Mouse (Mus musculus) intestine, embryonic 15.5 days (tissue): Measurements from ENCODE around the gene Cfap44. TPM values are rescaled to one million over a fixed set of nuclear protein-coding genes. Genes with fewer than 3 reads are reported as not detected.

Experiments
- ATAC-seq: fragments of 200-750 bp; cut with Nextera tagmentation; 2 replicates; pipeline ENCODE4 v1.8.0; 2017; ENCODE audit warnings: moderate TSS enrichment, moderate library complexity
- H3K27ac ChIP-seq: fragments of 300-500 bp; sonication (generic); 2 replicates; pipeline ENCODE4 v1.5.1; 2015; ENCODE audit warnings: mild to moderate bottlenecking, inconsistent platforms
- H3K27me3 ChIP-seq: fragments of 300-500 bp; sonication (generic); replicated peaks from 2 replicates; pipeline ENCODE4 v1.6.1; 2015; ENCODE audit warnings: inconsistent platforms
- H3K36me3 ChIP-seq: fragments of 300-500 bp; sonication (generic); 2 replicates; pipeline ENCODE4 v1.6.1; 2015; ENCODE audit warnings: inconsistent platforms
- H3K4me1 ChIP-seq: fragments of 300-500 bp; sonication (generic); replicated peaks from 2 replicates; pipeline ENCODE4 v1.6.1; 2015; ENCODE audit warnings: inconsistent platforms
- H3K4me2 ChIP-seq: fragments of 300-500 bp; sonication (generic); replicated peaks from 2 replicates; pipeline ENCODE4 v1.6.1; 2015; ENCODE audit warnings: mild to moderate bottlenecking, inconsistent platforms
- H3K4me3 ChIP-seq: fragments of 300-500 bp; sonication (generic); replicated peaks from 2 replicates; pipeline ENCODE4 v1.5.1; 2015; ENCODE audit warnings: inconsistent platforms
- H3K9ac ChIP-seq: fragments of 300-500 bp; sonication (generic); 2 replicates; pipeline ENCODE4 v1.6.1; 2015; ENCODE audit warnings: inconsistent platforms
- H3K9me3 ChIP-seq: fragments of 300-500 bp; sonication (generic); 2 replicates; pipeline ENCODE4 v1.6.1; 2016; ENCODE audit warnings: inconsistent platforms
- WGBS: fragments of 180-500 bp; shearing (Covaris S2); methylation state at CpG from one replicate; pipeline ENCODE4 v1.1.7; 2015; 5-methylcytosine and 5-hydroxymethylcytosine counted together
- polyA plus RNA-seq: library from polyadenylated mRNA; unstranded; fragments of >200 nt; fragmentation: Nextera tagmentation; extraction: Ambion mirVana; gene quantifications from 2 replicates; pipeline ENCODE4 v1.2.1, GENCODE M21; 2015

Cfap44 gene
- polyA plus RNA-seq, 1 experiment from 2014 or later = 0.14 TPM

GRCm38 (mm10) chr16:44502895-44503575 lies 108.4 kb downstream of the Cfap44 start:
- no peak for ATAC-seq
- Histone ChIP-seq H3K4me2 (no peak overlapping the region), H3K4me1 (0 out of 2 replicates have a peak, but pooled peaks cover 2% of the 10 kb centered on the region), H3K4me3 (no peak overlapping the region), H3K27me3 (no peaks in the 10 kb centered on the region), H3K9me3 (no peaks in the 10 kb centered on the region), H3K27ac (no peak overlapping the region), H3K9ac (no peak overlapping the region), H3K36me3 (peaks cover 20% of the 10 kb centered on the region)
- WGBS = 65% methylated on average over 8 of the region's 8 CpGs

GRCm38 (mm10) chr16:44505243-44505642 lies 110.6 kb downstream of the Cfap44 start:
- 93% methylated on average over 1 of the region's 1 CpGs for WGBS
- Histone ChIP-seq H3K27ac (no peak overlapping the region), H3K9me3 (no peaks in the 10 kb centered on the region), H3K4me3 (no peak overlapping the region), H3K4me2 (no peak overlapping the region), H3K4me1 (0 out of 2 replicates have a peak, but pooled peaks cover 2% of the 10 kb centered on the region), H3K9ac (no peak overlapping the region), H3K27me3 (no peaks in the 10 kb centered on the region), H3K36me3 (peaks cover 8% of the 10 kb centered on the region; the same call in 1 of the 2 replicates)
- no peak for ATAC-seq

- H3K36me3 ChIP-seq = no peaks in the 10 kb centered on the region
- 71% methylated on average over 10 of the region's 10 CpGs for WGBS
- no peak for ATAC-seq
- no peak overlapping the region for H3K9ac ChIP-seq
- no peak overlapping the region for H3K4me3 ChIP-seq
- H3K9me3 ChIP-seq = no peaks in the 10 kb centered on the region
- no peak overlapping the region for H3K27ac ChIP-seq
- no peak overlapping the region for H3K4me2 ChIP-seq
- 0 out of 2 replicates have a peak, but pooled peaks cover 4% of the 10 kb centered on the region for H3K4me1 ChIP-seq
- no peaks in the 10 kb centered on the region for H3K27me3 ChIP-seq
Observed at GRCm38 (mm10) chr16:44507027-44507929, 112.7 kb downstream of the Cfap44 start.

GRCm38 (mm10) chr16:44508025-44508424 lies 113.4 kb downstream of the Cfap44 start:
- Histone ChIP-seq H3K9me3 (no peaks in the 10 kb centered on the region), H3K27me3 (no peaks in the 10 kb centered on the region), H3K9ac (no peak overlapping the region), H3K4me1 (0 out of 2 replicates have a peak, but pooled peaks cover 4% of the 10 kb centered on the region), H3K36me3 (no peaks in the 10 kb centered on the region), H3K27ac (no peak overlapping the region), H3K4me2 (no peak overlapping the region), H3K4me3 (no peak overlapping the region)
- no peak for ATAC-seq
- 77% methylated on average over 5 of the region's 5 CpGs for WGBS

- Histone ChIP-seq H3K36me3 (no peaks in the 10 kb centered on the region), H3K27me3 (no peaks in the 10 kb centered on the region), H3K9ac (no peak overlapping the region), H3K4me1 (0 out of 2 replicates have a peak, but pooled peaks cover 4% of the 10 kb centered on the region), H3K9me3 (no peaks in the 10 kb centered on the region), H3K4me3 (no peak overlapping the region), H3K27ac (no peak overlapping the region), H3K4me2 (no peak overlapping the region)
- no peak for ATAC-seq
- WGBS = 93% methylated on average over 13 of the region's 13 CpGs
Observed at GRCm38 (mm10) chr16:44508772-44509171, 114.2 kb downstream of the Cfap44 start.

GRCm38 (mm10) chr16:44509458-44510344 lies 115.1 kb downstream of the Cfap44 start:
- H3K27ac ChIP-seq = no peak overlapping the region
- no peak overlapping the region for H3K4me3 ChIP-seq
- no peaks in the 10 kb centered on the region for H3K36me3 ChIP-seq
- WGBS = 62% methylated on average over 7 of the region's 7 CpGs
- no peaks in the 10 kb centered on the region for H3K27me3 ChIP-seq
- H3K4me2 ChIP-seq = no peak overlapping the region
- H3K9ac ChIP-seq = no peak overlapping the region
- H3K4me1 ChIP-seq = 0 out of 2 replicates have a peak, but pooled peaks cover 4% of the 10 kb centered on the region
- no peaks in the 10 kb centered on the region for H3K9me3 ChIP-seq
- no peak for ATAC-seq

GRCm38 (mm10) chr16:44510521-44511213 lies 116.1 kb downstream of the Cfap44 start:
- no peak for ATAC-seq
- Histone ChIP-seq H3K9me3 (no peaks in the 10 kb centered on the region), H3K27ac (no peak overlapping the region), H3K4me1 (0 out of 2 replicates have a peak, but pooled peaks cover 4% of the 10 kb centered on the region), H3K4me3 (no peak overlapping the region), H3K9ac (no peak overlapping the region), H3K27me3 (no peaks in the 10 kb centered on the region), H3K4me2 (no peak overlapping the region), H3K36me3 (no peaks in the 10 kb centered on the region)
- 59% methylated on average over 13 of the region's 13 CpGs for WGBS

- Histone ChIP-seq H3K9ac (no peak overlapping the region), H3K27ac (no peak overlapping the region), H3K4me2 (no peak overlapping the region), H3K36me3 (no peaks in the 10 kb centered on the region), H3K27me3 (no peaks in the 10 kb centered on the region), H3K9me3 (no peaks in the 10 kb centered on the region), H3K4me1 (no peaks in the 10 kb centered on the region), H3K4me3 (no peak overlapping the region)
- ATAC-seq = no peak
- 76% methylated on average over 6 of the region's 6 CpGs for WGBS
Observed at GRCm38 (mm10) chr16:44516498-44516897, 121.9 kb downstream of the Cfap44 start.

- WGBS = 77% methylated on average over 7 of the region's 7 CpGs
- H3K9me3 ChIP-seq = no peaks in the 10 kb centered on the region
- no peak overlapping the region for H3K9ac ChIP-seq
- no peak for ATAC-seq
- H3K36me3 ChIP-seq = no peaks in the 10 kb centered on the region
- no peak overlapping the region for H3K4me3 ChIP-seq
- no peaks in the 10 kb centered on the region for H3K27me3 ChIP-seq
- peaks cover 11% of the 10 kb centered on the region; the same call in 1 of the 2 replicates for H3K4me1 ChIP-seq
- H3K4me2 ChIP-seq = no peak overlapping the region
- H3K27ac ChIP-seq = no peak overlapping the region
Observed at GRCm38 (mm10) chr16:44523595-44523994, 129.0 kb downstream of the Cfap44 start.

- Histone ChIP-seq H3K9me3 (no peaks in the 10 kb centered on the region), H3K4me1 (peaks cover 24% of the 10 kb centered on the region), H3K36me3 (no peaks in the 10 kb centered on the region), H3K9ac (no peak overlapping the region), H3K27ac (no peak overlapping the region), H3K27me3 (no peaks in the 10 kb centered on the region), H3K4me3 (no peak overlapping the region), H3K4me2 (no peak overlapping the region)
- WGBS = 88% methylated on average over 1 of the region's 1 CpGs
- no peak for ATAC-seq
Observed at GRCm38 (mm10) chr16:44526044-44526443, 131.4 kb downstream of the Cfap44 start.

- 36% methylated on average over 12 of the region's 12 CpGs for whole genome bisulfite sequencing
- no peak overlapping the region for H3K9ac ChIP-seq
- no peak for ATAC-seq
Observed at GRCm38 (mm10) chr16:44526689-44527088, 132.1 kb downstream of the Cfap44 start.

More at GRCm38 (mm10) chr16:44526689-44527088, 132.1 kb downstream of the Cfap44 start:
- peaks cover 24% of the 10 kb centered on the region for H3K4me1 ChIP-seq
- H3K27ac ChIP-seq = no peak overlapping the region
- no peak overlapping the region for H3K4me3 ChIP-seq
- H3K36me3 ChIP-seq = no peaks in the 10 kb centered on the region
- H3K4me2 ChIP-seq = no peak overlapping the region
- no peaks in the 10 kb centered on the region for H3K27me3 ChIP-seq
- H3K9me3 ChIP-seq = no peaks in the 10 kb centered on the region
